8 mouse cellular contexts compared by ENCODE assay signal in the genomic region with DNA sequence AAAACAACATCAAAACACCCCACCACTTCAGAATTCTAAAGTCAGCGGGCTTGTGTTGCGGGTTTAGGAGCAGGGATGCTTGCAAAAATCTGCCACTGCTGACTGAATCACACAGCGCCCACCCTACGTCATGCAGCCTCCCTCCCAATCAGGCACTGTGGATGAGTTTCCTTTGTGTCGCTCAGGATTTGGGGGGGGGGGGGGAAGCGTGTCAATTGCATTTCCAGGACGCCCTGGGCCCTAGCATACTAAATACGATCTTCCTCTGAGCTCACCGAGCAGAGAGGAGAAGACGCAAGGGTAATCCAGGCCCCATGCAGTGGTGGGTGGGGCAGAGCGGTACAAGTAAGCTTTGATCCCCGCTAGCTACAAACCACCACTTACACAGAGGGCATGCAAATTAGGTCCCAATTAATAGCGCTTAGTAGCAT.
DNase-seq lines count a peak whose midpoint lies in the region; ATAC-seq and TF ChIP-seq lines count a peak whose summit lies in the region.

No protein-coding gene starts in this region.

- H3K9me3 ChIP-seq in forebrain, embryonic 11.5 days (ENCODE audit: control insufficient read depth, low read length): peaks cover 2% of the 10 kb centered on the region; the same call in 1 of the 2 replicates
- H3K9me3 ChIP-seq in hindbrain, embryonic 12.5 days (replicated peaks): 0 out of 2 replicates have a peak, but pooled peaks cover 7% of the 10 kb centered on the region
- 0 out of 2 replicates have a peak, but pooled peaks cover 11% of the 10 kb centered on the region for H3K9me3 ChIP-seq in midbrain, embryonic 12.5 days
- no peaks in the 10 kb centered on the region for H3K9me3 ChIP-seq in stomach, postnatal 0 days (ENCODE audit: control insufficient read depth, low read length)

- H3K27ac ChIP-seq in forebrain, embryonic 11.5 days (ENCODE audit: low read depth, low read length): peak overlapping the region; percentile 98
- peak overlapping the region; percentile 97 for H3K27ac ChIP-seq in hindbrain, embryonic 12.5 days
- peak overlapping the region; percentile 95 for H3K27ac ChIP-seq in midbrain, embryonic 12.5 days (replicated peaks)
- no peak overlapping the region for H3K27ac ChIP-seq in stomach, postnatal 0 days (replicated peaks)

- TF ChIP-seq EP300 in stomach, postnatal 0 days (optimal IDR thresholded peaks at IDR 0.05): no peak

- H3K4me2 ChIP-seq in forebrain, embryonic 11.5 days (ENCODE audit: low read depth, low read length, severe bottlenecking): peak overlapping the region; percentile 58
- H3K4me2 ChIP-seq in hindbrain, embryonic 12.5 days (replicated peaks): peak overlapping the region; percentile 66
- H3K4me2 ChIP-seq in midbrain, embryonic 12.5 days (replicated peaks): peak overlapping the region; percentile 45
- H3K4me2 ChIP-seq in stomach, postnatal 0 days (replicated peaks; ENCODE audit: low read depth): peak overlapping the region; percentile 47

- intact Hi-C loops in left cerebral cortex, postnatal 10 days (cut with DNase I): loop anchor here (5.0 kb wide), 1 partner anchor 77 kb away; no protein-coding TSS in a partner anchor

- WGBS in forebrain, embryonic 11.5 days: 1% methylated on average over 13 of the region's 13 CpGs
- 2% methylated on average over 13 of the region's 13 CpGs for whole genome bisulfite sequencing in hindbrain, embryonic 12.5 days
- WGBS in midbrain, embryonic 12.5 days: 1% methylated on average over 10 of the region's 13 CpGs
- WGBS in stomach, postnatal 0 days: 8% methylated on average over 13 of the region's 13 CpGs

- H3K36me3 ChIP-seq in forebrain, embryonic 11.5 days (ENCODE audit: control insufficient read depth, insufficient read depth, low read length): no peaks in the 10 kb centered on the region
- no peaks in the 10 kb centered on the region for H3K36me3 ChIP-seq in hindbrain, embryonic 12.5 days
- H3K36me3 ChIP-seq in midbrain, embryonic 12.5 days: no peaks in the 10 kb centered on the region
- H3K36me3 ChIP-seq in stomach, postnatal 0 days (ENCODE audit: control insufficient read depth, insufficient read depth, low read length): no peaks in the 10 kb centered on the region

- peaks cover 5% of the 10 kb centered on the region; the same call in 1 of the 2 replicates for H3K4me1 ChIP-seq in forebrain, embryonic 11.5 days (replicated peaks; ENCODE audit: control insufficient read depth, insufficient read depth, low read length)
- peaks cover 9% of the 10 kb centered on the region for H3K4me1 ChIP-seq in hindbrain, embryonic 12.5 days
- H3K4me1 ChIP-seq in midbrain, embryonic 12.5 days: peaks cover 22% of the 10 kb centered on the region
- H3K4me1 ChIP-seq in stomach, postnatal 0 days (replicated peaks; ENCODE audit: control insufficient read depth, insufficient read depth): no peaks in the 10 kb centered on the region

- DNase-seq in CD4-positive helper T cell, adult 2 months (ENCODE audit: low read depth, low spot score): peak; percentile 23
- DNase-seq in ZHBTc4 (ENCODE audit: low read depth, low spot score): peak; percentile 89
- peak; percentile 94 for DNase-seq in forebrain, embryonic 11.5 days (ENCODE audit: low spot score)
- peak; percentile 76 to 82 for DNase-seq in left cerebral cortex, postnatal 10 days (ENCODE audit: extremely low spot score in 1 of 2, low spot score in 2 of 2)
- DNase-seq in stomach, postnatal 0 days (ENCODE audit: low spot score): peak; percentile 39
- no peak for DNase-seq in c-Kit-positive CD71-positive TER-119-positive erythroid progenitor cells, embryonic 14.5 days (ENCODE audit: low spot score)

- H3K27me3 ChIP-seq in forebrain, embryonic 11.5 days (ENCODE audit: control insufficient read depth, insufficient read depth, low read length): no peaks in the 10 kb centered on the region
- no peaks in the 10 kb centered on the region for H3K27me3 ChIP-seq in hindbrain, embryonic 12.5 days
- no peaks in the 10 kb centered on the region for H3K27me3 ChIP-seq in midbrain, embryonic 12.5 days
- H3K27me3 ChIP-seq in stomach, postnatal 0 days (ENCODE audit: control insufficient read depth, insufficient read depth, low read length): no peaks in the 10 kb centered on the region

- no peak for TF ChIP-seq CTCF in stomach, postnatal 0 days (IDR thresholded peaks at IDR 0.05; ENCODE audit: low read depth)

- peak; percentile 97 for ATAC-seq in forebrain, embryonic 11.5 days (replicated peaks; ENCODE audit: low FRiP score)
- peak; percentile 97 for ATAC-seq in hindbrain, embryonic 12.5 days (ENCODE audit: low FRiP score)
- ATAC-seq in midbrain, embryonic 12.5 days (ENCODE audit: low FRiP score, low read depth): peak; percentile 96
- ATAC-seq in stomach, postnatal 0 days (ENCODE audit: low FRiP score, low TSS enrichment): peak; percentile 47

- peak overlapping the region; percentile 25 for H3K4me3 ChIP-seq in forebrain, embryonic 11.5 days (ENCODE audit: low read depth, low read length)
- H3K4me3 ChIP-seq in hindbrain, embryonic 12.5 days: peak overlapping the region; percentile 36
- H3K4me3 ChIP-seq in midbrain, embryonic 12.5 days: peak overlapping the region; percentile 31
- H3K4me3 ChIP-seq in stomach, postnatal 0 days (ENCODE audit: low read depth, low read length): peak overlapping the region; percentile 20

- H3K9ac ChIP-seq in forebrain, embryonic 11.5 days (ENCODE audit: low read length): peak overlapping the region; percentile 59
- peak overlapping the region; percentile 64 for H3K9ac ChIP-seq in hindbrain, embryonic 12.5 days
- peak overlapping the region; percentile 48 for H3K9ac ChIP-seq in midbrain, embryonic 12.5 days (replicated peaks)
- H3K9ac ChIP-seq in stomach, postnatal 0 days (ENCODE audit: low read length): peak overlapping the region; percentile 41; the same call in 1 of the 2 replicates

Comparison
In these comparisons a context has a peak if more than half of its experiments do, and no peak if none do; other contexts are left out.
1. ATAC-seq: peak in every context shown above with its lines; median percentile 97 in forebrain, embryonic 11.5 days; 97 in hindbrain, embryonic 12.5 days; 96 in midbrain, embryonic 12.5 days; 47 in stomach, postnatal 0 days.